Mouse (Mus musculus) urinary bladder, postnatal 25 days (tissue): ENCODE results near the gene Hpd.
A peak's percentile ranks its signal among the peaks of the same experiment; 100 is the strongest.

Source experiments
- DNase-seq: peaks from one replicate; pipeline ENCODE4 v3.0.0; 2022; ENCODE audit warnings: low spot score

Gene Hpd

GRCm38 (mm10) chr5:123135471-123136360 is 46.8 kb downstream of the Hpd start:
- peak; percentile 84 for DNase-seq

DNA sequence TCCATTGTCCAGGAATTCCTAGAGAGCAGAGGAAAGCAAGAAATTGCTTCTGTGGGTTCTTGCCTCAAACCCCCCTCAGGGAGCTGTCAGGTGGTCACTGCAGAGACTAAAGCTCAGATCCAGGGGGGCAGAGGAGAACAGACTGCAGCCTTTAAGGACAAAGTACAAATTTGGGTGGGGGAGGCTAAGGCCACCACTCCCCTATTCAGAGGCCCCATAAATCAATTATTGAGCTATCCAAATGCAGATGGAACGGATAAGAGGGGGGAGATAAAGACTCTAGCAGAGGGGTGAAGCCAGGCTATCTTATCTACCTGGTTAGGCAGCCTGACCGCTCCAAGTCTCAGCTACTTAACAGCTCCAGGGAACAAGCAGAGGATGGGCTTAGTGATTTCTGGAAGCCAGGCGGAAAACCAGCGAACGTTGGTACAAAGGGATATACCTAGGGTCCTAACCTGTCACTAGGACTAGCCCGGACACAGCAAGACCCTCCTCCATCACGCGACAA is 47.6 kb downstream of the Hpd start:
- DNase-seq: no peak

DNA sequence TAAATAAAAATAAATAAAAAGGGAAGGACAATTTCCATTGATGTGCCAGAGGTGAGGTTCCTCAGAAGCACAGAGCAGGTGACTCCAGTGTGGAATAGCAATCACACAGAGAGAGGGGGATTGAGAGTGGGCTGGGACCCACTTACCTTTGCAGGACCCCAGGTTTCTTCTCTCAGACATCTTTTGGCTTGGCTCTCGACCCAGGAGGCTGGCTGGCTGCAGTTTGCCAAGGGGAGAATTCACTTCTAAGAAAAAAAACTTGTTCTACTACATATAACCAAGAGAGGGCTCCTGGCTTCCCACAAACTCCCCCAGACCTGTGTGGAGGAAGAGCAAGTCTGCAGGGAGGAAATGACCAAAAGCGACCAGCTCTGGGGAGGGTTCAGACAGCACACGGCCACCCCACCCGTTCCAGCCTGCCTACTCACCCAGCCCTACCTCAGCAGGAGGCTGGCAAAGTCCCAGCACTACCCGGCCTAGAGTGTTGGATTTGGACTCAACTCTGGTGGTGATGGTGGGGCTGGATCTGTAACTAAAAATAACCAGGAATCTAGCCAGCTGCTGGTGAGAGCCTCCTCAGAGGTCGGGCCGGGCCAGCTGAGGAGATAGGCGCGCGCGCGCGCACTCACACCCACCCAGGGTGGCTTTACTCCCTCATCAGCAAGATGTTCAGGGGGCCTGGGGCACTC is 48.2 kb downstream of the Hpd start:
- DNase-seq: peak; percentile 39

DNA sequence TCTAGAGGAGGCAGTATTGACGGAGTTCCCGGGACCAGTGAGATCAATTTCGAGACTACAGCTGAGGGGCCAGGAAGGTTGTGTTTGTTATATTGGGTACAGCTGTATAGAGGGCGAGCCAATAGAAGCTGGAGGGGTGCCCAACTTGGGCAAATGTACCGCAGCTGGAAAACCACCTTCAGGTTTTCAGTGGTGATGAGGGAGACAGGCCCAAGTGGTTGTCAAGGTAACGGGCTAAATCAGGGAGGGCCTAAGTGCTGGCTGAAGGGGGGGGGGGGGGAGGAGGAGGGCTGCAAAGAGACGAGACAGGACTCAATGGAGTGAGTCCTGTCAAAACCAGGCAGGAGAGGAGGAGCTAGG is 48.8 kb downstream of the Hpd start:
- DNase-seq: no peak

DNA sequence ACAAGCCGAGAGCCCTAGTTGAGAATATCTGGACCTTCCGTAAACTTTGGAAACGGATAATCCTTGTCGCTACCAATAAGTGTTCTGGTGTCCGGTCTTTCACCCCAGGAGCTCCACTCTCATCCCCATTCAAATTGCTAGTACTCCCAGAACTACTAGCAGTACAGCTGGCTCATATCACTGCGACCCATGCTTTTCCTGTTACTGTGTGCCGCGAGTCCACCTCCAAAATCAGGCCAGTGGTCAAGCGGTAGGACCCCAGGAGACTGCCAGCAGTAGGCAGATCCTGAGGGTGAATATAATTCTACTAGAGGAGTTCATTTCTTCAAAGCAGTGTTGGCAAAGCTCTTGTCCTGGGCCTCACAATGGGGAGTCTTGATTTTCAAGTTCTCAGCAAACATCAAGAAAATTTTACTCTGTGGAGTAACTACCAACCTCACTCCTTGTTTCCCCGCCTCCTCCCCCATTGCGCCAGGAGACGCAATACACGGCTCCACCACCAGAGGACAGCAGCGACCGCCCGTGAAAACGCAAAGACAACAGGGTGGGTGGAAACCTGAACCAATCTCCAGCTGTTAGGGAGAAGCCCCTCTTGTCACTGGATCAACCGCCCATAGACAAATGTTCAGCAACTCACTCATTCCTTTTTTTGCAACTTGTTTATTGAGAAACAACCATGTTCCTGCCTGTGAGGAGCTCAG is 49.3 kb downstream of the Hpd start:
- DNase-seq: peak; percentile 83

DNA sequence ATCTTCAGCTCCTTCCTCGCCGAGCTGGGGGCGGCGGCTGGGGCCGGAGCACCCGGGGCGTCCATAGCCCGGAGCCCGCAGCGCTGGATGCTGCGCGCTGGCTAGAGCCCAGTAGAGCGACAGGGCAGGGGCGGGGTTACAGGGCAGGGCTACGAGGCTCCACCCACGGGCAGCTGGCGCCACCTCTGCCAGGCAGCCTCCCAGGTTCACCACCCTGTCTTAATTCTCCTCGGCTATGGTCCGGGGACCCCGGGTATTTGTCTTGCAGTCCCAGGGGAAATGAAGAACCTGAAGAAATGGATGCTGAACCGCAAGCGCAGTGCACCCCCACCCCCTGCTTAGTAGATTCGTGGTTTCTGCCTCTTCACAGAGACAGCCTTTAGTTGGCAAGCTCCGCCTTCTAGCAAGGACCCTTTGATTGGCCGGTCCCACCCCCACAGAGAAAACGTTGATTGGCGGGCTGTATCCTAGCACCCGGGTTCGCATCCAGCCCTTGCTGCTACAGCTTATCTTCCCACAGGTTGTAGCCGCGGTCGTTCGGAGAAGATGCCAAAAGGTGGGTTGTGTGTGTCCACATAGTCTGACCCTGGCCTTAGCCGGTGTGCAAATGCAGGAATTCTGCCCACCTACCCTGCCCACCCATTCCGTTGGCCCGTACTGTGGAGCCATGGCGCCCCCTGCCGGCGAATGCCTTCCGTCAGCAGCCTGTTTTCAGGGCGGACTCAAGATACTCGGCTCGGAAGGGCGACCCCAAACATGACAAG is 50.0 kb downstream of the Hpd start, which contains the start of gene Rhof:
TSS of gene Rhof (minus strand) at position 385 of the 764 bp plus-strand sequence.
- DNase-seq: peak; percentile 84

DNA sequence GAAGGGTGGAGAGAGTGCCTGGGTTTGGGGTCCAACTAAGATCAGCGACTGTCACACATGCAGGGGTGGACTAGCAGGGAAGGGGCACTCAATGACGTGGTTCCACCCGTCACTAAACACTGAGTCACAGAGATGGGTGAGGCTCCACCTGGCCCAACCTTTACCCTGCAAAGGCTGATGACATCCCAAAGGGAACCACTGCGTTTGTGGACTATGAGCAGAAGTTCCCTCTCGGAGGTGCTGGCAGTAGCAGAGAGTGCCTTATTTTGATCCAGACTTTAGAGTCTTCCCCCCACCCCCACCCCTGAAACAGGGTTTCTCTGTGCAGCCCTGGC is 51.7 kb downstream of the Hpd start:
- no peak for DNase-seq

- DNase-seq: no peak
These were observed 52.3 kb downstream of the Hpd start for GRCm38 (mm10) chr5:123130030-123130813.

DNA sequence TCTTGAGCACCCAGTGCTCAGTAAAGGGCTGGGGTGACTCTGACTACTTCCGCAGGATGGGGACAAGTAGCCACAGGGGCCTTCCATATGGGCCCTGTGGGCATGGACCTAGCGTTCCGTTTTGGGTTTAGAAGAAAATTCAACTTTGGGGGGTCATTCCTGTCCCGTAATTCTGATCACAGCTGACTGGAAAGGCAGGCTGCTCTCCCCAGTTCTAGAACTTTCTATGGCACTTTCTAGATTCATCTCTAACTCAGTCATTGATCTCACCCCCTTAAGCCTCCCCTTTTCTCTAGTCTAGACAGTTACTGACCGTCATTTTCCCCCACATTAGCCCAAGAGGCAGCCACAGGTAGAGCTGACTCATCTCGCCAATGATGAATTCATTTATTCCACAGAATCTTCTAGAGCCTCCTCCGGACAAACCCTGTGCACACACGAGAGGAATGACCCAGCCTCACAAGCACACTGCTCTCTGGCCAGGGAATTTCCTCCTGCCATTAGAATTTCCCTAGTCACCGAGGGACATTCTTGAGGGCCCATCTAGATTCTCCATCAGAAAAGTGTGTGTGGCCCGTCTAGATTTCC is 53.3 kb downstream of the Hpd start:
- no peak for DNase-seq

DNA sequence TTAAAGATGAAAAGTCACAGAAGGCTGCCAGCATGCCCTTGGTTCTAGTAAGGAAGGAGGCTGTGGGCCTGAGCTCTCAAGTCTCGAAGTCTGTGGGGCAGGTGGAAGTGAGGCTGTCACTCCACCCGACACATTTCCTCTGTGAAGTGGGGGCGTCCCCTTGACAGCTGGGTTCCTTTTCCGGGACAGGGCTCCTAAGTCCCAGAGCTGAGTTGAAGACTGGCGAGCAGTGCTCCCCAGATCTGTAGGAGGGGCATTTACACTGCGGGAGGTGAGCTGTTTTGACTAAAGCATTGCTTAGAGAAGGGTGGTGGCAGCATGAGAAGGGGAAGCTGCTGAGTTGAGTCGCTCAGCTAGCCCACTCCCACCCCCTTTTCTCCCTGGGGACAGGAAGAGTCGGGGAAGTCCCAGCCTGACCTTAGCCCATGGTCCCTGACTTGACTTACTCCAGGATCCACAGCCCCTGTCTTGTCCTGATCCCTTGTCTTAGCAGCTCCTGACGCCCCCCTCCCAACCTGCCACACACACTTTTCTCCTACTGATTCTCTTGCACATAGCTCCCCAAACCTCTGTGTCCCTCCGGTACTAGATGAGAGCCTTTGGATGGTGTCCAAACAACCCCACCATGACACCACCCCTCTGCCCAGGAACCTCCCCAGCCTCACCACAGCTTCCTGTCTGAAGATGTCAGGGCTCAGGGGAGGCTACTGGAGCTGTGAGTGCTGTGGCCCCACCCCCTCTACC is 53.9 kb downstream of the Hpd start:
- DNase-seq: no peak

- no peak for DNase-seq
These were observed 55.5 kb downstream of the Hpd start for GRCm38 (mm10) chr5:123127031-123127430.

DNA sequence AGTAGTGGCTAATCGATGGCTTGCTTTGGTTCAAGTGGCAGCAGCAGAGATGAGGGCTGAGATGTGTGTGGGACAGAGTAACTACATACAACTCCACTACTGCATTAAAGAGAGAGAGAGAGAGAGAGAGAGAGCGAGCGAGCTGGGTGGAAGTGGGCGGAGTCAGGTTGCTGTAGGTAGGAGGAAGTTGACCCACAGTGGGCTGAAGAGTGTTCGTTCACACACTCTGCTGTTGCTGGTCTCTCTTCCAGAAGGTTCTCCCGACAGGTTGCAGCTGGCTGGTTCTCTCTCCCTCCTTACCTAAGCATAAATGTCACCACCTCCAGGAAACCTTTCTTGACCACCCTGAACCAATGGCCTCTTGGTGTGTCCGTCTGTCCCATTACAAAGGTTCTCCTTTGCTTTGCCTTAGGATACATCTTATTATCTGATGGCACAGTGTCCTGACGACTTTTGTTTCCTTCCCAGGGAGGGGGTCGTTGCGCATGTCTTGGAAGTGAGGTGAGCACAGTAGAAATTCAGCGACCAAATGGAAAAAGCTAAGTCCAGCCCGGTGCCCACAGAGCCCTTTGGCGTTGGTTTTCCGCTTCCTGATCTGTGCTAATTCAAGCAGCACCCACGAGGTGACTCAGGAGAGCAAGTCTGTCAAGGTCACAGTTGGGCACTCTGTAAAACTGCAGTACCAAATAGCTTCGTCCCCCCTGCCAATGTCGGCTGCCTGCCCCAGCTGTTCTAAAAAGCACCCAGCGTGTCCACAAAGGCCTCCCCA is 56.7 kb downstream of the Hpd start:
- no peak for DNase-seq

- DNase-seq: no peak
These were observed 57.4 kb downstream of the Hpd start for GRCm38 (mm10) chr5:123125105-123125504.

- no peak for DNase-seq
These were observed 60.3 kb downstream of the Hpd start for GRCm38 (mm10) chr5:123122181-123122580.
